Mouse (Mus musculus) right cerebral cortex, postnatal 4 days (tissue): ENCODE data around the gene Crip1.
A peak's percentile ranks its signal among the peaks of the same experiment; 100 is the strongest.

ENCODE experiments used
- DNase-seq: peaks from one replicate; pipeline ENCODE4 v3.0.0-alpha.2; 2022

Crip1 gene

GRCm38 (mm10) chr12:113146112-113147057, at the start of gene Crip1:
Gene Crip1, plus strand, starts transcription at chr12:113146316.
- DNase-seq, result peak; percentile 84

- DNase-seq, result no peak
Observed at GRCm38 (mm10) chr12:113097040-113097439, 49.1 kb upstream of the Crip1 start.

- peak; percentile 62 for DNase-seq
Observed at GRCm38 (mm10) chr12:113097749-113098281, 48.3 kb upstream of the Crip1 start, which contains the start of gene Mta1. Gene Mta1, plus strand, starts transcription at chr12:113098278.

GRCm38 (mm10) chr12:113098530-113099151, 47.5 kb upstream of the Crip1 start:
- DNase-seq, result peak; percentile 42

GRCm38 (mm10) chr12:113099470-113100237, 46.5 kb upstream of the Crip1 start:
- DNase-seq, result no peak

- DNase-seq, result no peak
Observed at GRCm38 (mm10) chr12:113100448-113101076, 45.6 kb upstream of the Crip1 start.

- no peak for DNase-seq
Observed at GRCm38 (mm10) chr12:113101251-113101960, 44.7 kb upstream of the Crip1 start.

- DNase-seq, result peak; percentile 49
Observed at GRCm38 (mm10) chr12:113102461-113102860, 43.7 kb upstream of the Crip1 start.

GRCm38 (mm10) chr12:113103846-113104451, 42.2 kb upstream of the Crip1 start:
- no peak for DNase-seq

GRCm38 (mm10) chr12:113106386-113106785, 39.7 kb upstream of the Crip1 start:
- no peak for DNase-seq

- DNase-seq, result no peak
Observed at GRCm38 (mm10) chr12:113107431-113108124, 38.5 kb upstream of the Crip1 start.

GRCm38 (mm10) chr12:113108528-113109283, 37.4 kb upstream of the Crip1 start:
- DNase-seq, result no peak

GRCm38 (mm10) chr12:113109801-113110200, 36.3 kb upstream of the Crip1 start:
- DNase-seq, result no peak

GRCm38 (mm10) chr12:113114141-113114540, 32.0 kb upstream of the Crip1 start:
- no peak for DNase-seq

- no peak for DNase-seq
Observed at GRCm38 (mm10) chr12:113114856-113115538, 31.1 kb upstream of the Crip1 start.

- peak; percentile 92 for DNase-seq
Observed at GRCm38 (mm10) chr12:113119516-113120410, 26.4 kb upstream of the Crip1 start.

GRCm38 (mm10) chr12:113124726-113125125, 21.4 kb upstream of the Crip1 start:
- DNase-seq, result no peak

GRCm38 (mm10) chr12:113130732-113131131, 15.4 kb upstream of the Crip1 start:
- DNase-seq, result no peak
